Mouse (Mus musculus) heart, embryonic 14.5 days (tissue): ENCODE results near the gene Asna1. TPM values are rescaled to one million over a fixed set of nuclear protein-coding genes. Genes with fewer than 3 reads are reported as not detected.
A peak's percentile ranks its signal among the peaks of the same experiment; 100 is the strongest.

Experiments used
- ATAC-seq: fragments of 200-750 bp; cut with Nextera tagmentation; 2 replicates; pipeline ENCODE4 v1.8.0; 2017; ENCODE audit warnings: low read depth, moderate TSS enrichment; ENCODE audit not compliant: insufficient number of reproducible peaks, insufficient read depth, low FRiP score
- H3K27ac ChIP-seq, 2 experiments: fragments of 200-500 bp in 1 of 2; fragments of 300-500 bp in 1 of 2; sonication (generic) in 1 of 2; replicated peaks in 1 of 2; 2 replicates each; pipeline ENCODE4 v1.5.1; 2012 to 2014; ENCODE audit warnings: low read depth in 2 of 2, low read length in 2 of 2, control low read depth in 1 of 2, mild to moderate bottlenecking in 1 of 2, mixed read lengths in 1 of 2; ENCODE audit not compliant: control insufficient read depth in 1 of 2, insufficient read depth in 1 of 2
- H3K27me3 ChIP-seq: fragments of 300-500 bp; sonication (generic); 2 replicates; pipeline ENCODE4 v1.6.1; 2014; ENCODE audit warnings: mild to moderate bottlenecking, low read length, control low read depth; ENCODE audit not compliant: control insufficient read depth, insufficient read depth
- H3K36me3 ChIP-seq: fragments of 300-500 bp; sonication (generic); 2 replicates; pipeline ENCODE4 v1.6.1; 2014; ENCODE audit warnings: mild to moderate bottlenecking, control low read depth, low read length, mixed read lengths; ENCODE audit not compliant: control insufficient read depth, insufficient read depth
- H3K4me1 ChIP-seq, 2 experiments: fragments of 200-500 bp in 1 of 2; fragments of 300-500 bp in 1 of 2; sonication (generic) in 1 of 2; 2 replicates each; pipeline ENCODE4 v1.6.1; 2012 to 2014; ENCODE audit warnings: low read length in 2 of 2, control low read depth in 1 of 2, mixed read lengths in 1 of 2; ENCODE audit not compliant: control insufficient read depth in 2 of 2, insufficient read depth in 2 of 2
- H3K4me2 ChIP-seq: fragments of 300-500 bp; sonication (generic); 2 replicates; pipeline ENCODE4 v1.6.1; 2014; ENCODE audit warnings: mild to moderate bottlenecking, low read length
- H3K4me3 ChIP-seq, 2 experiments: fragments of 200-500 bp in 1 of 2; fragments of 300-500 bp in 1 of 2; sonication (generic) in 1 of 2; 2 replicates each; pipeline ENCODE4 v1.5.1; 2012 to 2014; ENCODE audit warnings: low read length in 2 of 2, mild to moderate bottlenecking in 2 of 2, control low read depth in 1 of 2, low read depth in 1 of 2, moderate library complexity in 1 of 2; ENCODE audit not compliant: control insufficient read depth in 1 of 2, insufficient read depth in 1 of 2
- H3K9ac ChIP-seq: fragments of 300-500 bp; sonication (generic); 2 replicates; pipeline ENCODE4 v1.6.1; 2014; ENCODE audit warnings: mild to moderate bottlenecking, low read length
- H3K9me3 ChIP-seq: fragments of 300-500 bp; sonication (generic); 2 replicates; pipeline ENCODE4 v1.6.1; 2016; ENCODE audit warnings: low read length, control low read depth; ENCODE audit not compliant: control insufficient read depth
- WGBS: fragments of 180-500 bp; shearing (Covaris S2); extraction: QIAGEN DNeasy Blood & Tissue Kit; methylation state at CpG from one replicate; pipeline ENCODE4 v1.1.7; 2014; 5-methylcytosine and 5-hydroxymethylcytosine counted together
- polyA plus RNA-seq: library from polyadenylated mRNA; unstranded; fragments of >200 nt; fragmentation: Nextera tagmentation; extraction: Ambion mirVana; gene quantifications from 2 replicates; pipeline ENCODE4 v1.2.1, GENCODE M21; 2014

The Asna1 gene
- polyA plus RNA-seq, 1 experiment from 2014 or later: 109 TPM

DNA sequence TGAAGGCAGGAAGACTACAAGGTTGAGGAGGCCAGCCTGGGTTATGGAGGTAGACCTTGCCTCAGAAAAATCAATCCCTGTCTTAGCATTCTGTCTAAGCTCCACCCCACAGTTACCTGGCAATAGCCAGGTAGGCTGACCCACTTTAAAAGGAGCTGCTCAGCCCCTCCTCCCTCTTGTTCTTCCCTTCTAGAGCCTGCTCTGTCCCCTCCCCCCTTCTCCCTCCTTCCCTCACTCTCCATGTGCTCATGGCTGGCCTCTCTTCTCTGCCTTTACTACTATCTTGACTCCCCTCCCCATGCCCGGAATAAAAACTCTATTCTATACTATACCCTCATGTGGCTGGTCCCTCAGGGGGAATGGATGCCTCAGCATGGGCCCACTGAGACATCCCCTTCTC is 8.8 kb upstream of the Asna1 start:
- Histone ChIP-seq H3K4me1 (peaks cover 0 to 22% of the 10 kb centered on the region in 2 experiments; a peak in 3 of 4 replicates), H3K4me2 (no peak overlapping the region), H3K9ac (no peak overlapping the region), H3K27ac (no peak overlapping the region), H3K4me3 (no peak overlapping the region), H3K36me3 (peaks cover 50% of the 10 kb centered on the region), H3K9me3 (no peaks in the 10 kb centered on the region), H3K27me3 (no peaks in the 10 kb centered on the region)
- no peak for ATAC-seq
- whole genome bisulfite sequencing: 61% methylated on average over 1 of the region's 1 CpGs

DNA sequence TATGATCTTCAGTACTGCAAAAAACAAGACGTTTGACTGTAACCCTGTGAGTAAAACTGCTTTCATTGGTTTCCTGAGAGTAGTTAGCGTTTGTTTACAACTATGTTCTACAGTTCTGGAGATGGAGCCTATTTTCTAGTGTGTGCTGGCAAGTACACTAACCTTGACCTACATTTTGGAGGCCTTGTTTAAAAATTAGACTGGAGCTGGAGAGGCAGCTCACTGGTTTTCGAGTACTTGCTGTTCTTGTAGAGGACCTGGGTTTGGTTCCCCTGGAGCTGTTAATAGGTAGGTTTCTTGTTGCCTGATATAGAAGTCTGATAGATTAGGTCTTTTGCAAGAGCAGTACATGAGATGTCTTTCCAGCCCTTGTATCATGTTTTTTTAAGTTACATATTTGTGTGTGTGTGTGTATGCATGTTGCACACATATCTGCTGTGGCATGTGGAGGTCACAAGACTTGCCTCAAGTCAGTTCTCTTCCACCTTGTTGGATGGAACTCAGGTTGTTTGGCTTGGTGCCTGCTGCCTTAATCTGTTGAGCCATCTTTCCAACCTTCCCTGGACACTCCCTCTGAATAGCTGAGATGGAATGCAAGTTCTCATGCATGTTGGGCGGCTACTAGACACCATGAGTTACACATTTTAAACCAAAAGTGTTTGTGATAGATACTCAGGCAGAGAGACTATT is 7.7 kb upstream of the Asna1 start:
- no peak for ATAC-seq
- Histone ChIP-seq H3K9ac (no peak overlapping the region), H3K4me3 (no peak overlapping the region), H3K27ac (no peak overlapping the region), H3K36me3 (peaks cover 53% of the 10 kb centered on the region), H3K27me3 (no peaks in the 10 kb centered on the region), H3K4me1 (peaks cover 4 to 27% of the 10 kb centered on the region in 2 experiments), H3K4me2 (no peak overlapping the region), H3K9me3 (no peaks in the 10 kb centered on the region)
- 75% methylated on average over 4 of the region's 4 CpGs for WGBS

DNA sequence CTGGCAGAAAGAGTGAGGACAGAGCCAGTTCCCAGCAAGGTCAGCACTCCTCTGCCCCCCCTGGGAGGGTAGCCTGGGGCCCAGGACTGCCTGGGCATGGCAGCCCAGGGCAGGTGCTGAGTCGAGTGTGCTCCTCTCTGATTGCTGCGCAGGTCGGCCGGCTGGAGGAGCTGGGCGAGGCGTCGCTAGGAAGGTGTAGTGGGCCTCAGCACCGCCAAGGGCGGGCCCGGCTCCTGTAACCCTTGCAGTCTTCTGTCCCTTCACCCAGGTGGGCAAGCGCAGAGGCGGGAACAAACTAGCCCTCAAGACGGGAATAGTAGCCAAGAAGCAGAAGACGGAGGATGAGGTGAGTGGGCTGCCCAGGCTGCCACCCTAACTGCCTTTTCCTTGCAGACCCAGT is 4.2 kb upstream of the Asna1 start:
- 85% methylated on average over 14 of the region's 14 CpGs for WGBS
- H3K36me3 ChIP-seq: peaks cover 53% of the 10 kb centered on the region

DNA sequence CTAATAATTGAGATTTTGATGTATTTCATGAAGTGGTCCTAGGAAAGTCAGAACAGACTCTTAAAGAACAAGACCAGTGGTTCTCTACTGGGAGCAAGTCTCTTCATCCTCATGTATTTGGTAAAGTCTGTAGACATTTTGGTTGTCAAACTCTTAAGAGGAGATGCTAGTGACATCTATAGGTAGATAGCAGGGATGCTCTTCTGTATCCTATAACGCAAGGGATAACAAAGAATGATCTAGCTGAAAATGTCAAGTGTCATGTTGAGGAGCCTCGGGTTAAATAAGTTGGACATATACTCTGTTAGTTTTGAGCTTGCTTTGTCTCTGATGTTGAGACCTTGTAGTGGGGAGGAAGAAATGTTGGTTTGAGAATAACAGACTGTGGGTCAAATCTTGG is 2.8 kb upstream of the Asna1 start:
- Histone ChIP-seq H3K4me3 (peak overlapping the region; percentile 6 to 97; a peak in 3 of 4 replicates), H3K9ac (peak overlapping the region; percentile 98), H3K27me3 (no peaks in the 10 kb centered on the region), H3K36me3 (peaks cover 52% of the 10 kb centered on the region), H3K4me2 (peak overlapping the region; percentile 94), H3K9me3 (no peaks in the 10 kb centered on the region), H3K27ac (no peak overlapping the region), H3K4me1 (peaks cover 11 to 33% of the 10 kb centered on the region in 2 experiments)
- 23% methylated on average over 2 of the region's 2 CpGs for WGBS
- no peak for ATAC-seq

More for the DNA sequence above, 4.2 kb upstream of the Asna1 start:
- H3K27me3 ChIP-seq: no peaks in the 10 kb centered on the region
- no peak overlapping the region for H3K4me3 ChIP-seq
- ATAC-seq: no peak
- H3K9me3 ChIP-seq: no peaks in the 10 kb centered on the region
- peak overlapping the region; percentile 94; the same call in 1 of the 2 replicates for H3K4me2 ChIP-seq
- no peak overlapping the region for H3K27ac ChIP-seq
- peak overlapping the region; percentile 98; the same call in 1 of the 2 replicates for H3K9ac ChIP-seq
- peaks cover 11 to 29% of the 10 kb centered on the region in 2 experiments for H3K4me1 ChIP-seq

DNA sequence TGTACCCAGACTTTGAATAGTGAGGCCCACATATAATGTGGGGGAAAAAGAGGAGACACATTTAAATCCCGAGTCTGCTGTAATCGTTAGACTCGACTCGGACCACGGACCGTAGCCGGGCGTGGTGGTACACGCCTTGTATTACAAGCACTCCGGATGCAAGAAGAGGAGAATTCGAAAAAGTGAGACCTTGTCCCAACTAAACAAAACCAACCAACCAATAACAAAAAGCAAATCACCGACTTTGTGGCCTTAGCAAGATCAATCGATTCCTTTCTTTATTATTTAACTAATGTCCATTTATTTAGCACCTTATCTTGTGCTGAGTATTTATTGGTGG is 2.4 kb upstream of the Asna1 start:
- Histone ChIP-seq H3K9me3 (no peaks in the 10 kb centered on the region), H3K4me3 (peak overlapping the region; percentile 96 to 97), H3K27ac (peak overlapping the region; percentile 48 to 72; a peak in 3 of 4 replicates), H3K4me2 (peak overlapping the region; percentile 94), H3K27me3 (no peaks in the 10 kb centered on the region), H3K4me1 (peaks cover 11 to 33% of the 10 kb centered on the region in 2 experiments), H3K9ac (peak overlapping the region; percentile 98), H3K36me3 (peaks cover 52% of the 10 kb centered on the region)
- under 1% methylated on average over 13 of the region's 13 CpGs for WGBS
- no peak for ATAC-seq

DNA sequence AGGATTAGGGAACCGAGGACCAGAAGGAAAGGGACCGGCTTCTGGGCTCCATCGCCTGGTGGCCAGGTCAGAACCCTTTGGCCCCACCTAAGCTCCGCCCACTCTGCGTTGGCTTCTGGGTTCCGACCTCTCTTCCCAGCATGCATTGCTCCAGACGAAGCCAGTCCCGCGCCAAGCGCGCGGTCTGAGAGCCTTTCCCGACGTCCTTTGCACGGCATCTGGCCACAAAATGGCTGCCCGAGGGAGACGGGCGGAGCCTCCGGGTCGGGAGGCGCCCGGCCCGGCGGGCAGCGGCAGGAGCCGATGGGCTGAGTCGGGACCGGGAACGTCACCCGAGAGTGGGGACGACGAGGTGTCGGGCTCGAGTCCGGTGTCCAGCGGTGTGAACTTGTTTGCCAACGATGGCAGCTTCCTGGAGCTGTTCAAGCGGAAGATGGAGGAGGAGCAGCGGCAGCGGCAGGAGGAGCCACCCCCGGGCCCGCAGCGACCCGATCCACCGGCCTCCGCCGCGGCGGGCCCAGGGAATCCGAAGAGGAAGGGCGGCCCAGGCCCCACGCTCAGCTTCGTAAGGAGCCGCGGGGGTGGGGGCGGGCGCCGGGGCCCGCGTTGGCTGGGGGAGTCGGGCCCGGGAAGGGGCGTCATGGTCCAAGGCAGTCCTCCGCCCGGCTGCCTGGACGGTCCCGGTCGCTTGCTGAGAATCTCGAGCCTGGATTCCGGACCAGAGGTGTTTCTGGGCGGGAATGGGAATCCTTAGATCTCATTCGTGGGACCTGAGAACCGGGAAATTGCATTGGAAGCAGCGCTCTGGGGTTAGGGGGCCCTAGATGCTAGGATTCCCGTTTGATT is 1.8 kb upstream of the Asna1 start, which contains the start of gene Trir:
Gene Trir, plus strand, starts transcription at position 154 of the 846 bp plus-strand sequence.
- Histone ChIP-seq H3K27me3 (no peaks in the 10 kb centered on the region), H3K27ac (peak within 1 kb of the TSS; percentile 72 to 89), H3K36me3 (peaks cover 52% of the 10 kb centered on the region), H3K9me3 (no peaks in the 10 kb centered on the region), H3K4me2 (peak within 1 kb of the TSS; percentile 94), H3K4me1 (peaks cover 11 to 33% of the 10 kb centered on the region in 2 experiments), H3K4me3 (peak within 1 kb of the TSS; percentile 96 to 97), H3K9ac (peak within 1 kb of the TSS; percentile 98)
- WGBS: under 1% methylated on average over 74 of the region's 75 CpGs
- ATAC-seq: peak; percentile 81

DNA sequence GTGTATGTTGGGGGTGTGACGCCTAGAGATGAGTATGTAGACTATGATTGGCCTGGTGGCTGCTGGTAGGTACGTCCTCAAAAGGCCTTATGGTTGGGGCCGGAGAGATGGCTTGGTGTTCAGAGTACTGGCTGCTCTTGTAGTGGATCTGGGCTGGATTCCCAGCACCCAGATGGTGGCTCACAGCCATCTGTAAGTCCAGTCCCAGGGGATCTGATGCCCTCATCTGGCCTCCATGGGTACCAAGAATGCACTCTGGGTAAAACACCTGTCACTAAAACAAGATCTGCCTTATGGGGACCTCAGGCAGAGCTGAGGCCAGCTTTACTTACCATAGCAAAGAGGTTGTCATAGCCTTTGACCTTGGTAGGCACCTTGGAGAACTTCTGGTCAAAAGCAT is 1.2 kb downstream of the Asna1 start:
- Histone ChIP-seq H3K9ac (no peak overlapping the region), H3K27ac (no peak overlapping the region), H3K9me3 (no peaks in the 10 kb centered on the region), H3K4me3 (peak overlapping the region in 1 of 2 experiments; percentile 97; a peak in 1 of 4 replicates), H3K36me3 (peaks cover 55% of the 10 kb centered on the region), H3K4me2 (peak overlapping the region; percentile 94), H3K27me3 (no peaks in the 10 kb centered on the region), H3K4me1 (peaks cover 11 to 28% of the 10 kb centered on the region in 2 experiments)
- 90% methylated on average over 3 of the region's 3 CpGs for WGBS
- ATAC-seq: no peak
